Mouse (Mus musculus) stomach, embryonic 16.5 days (tissue): ENCODE measurements at regions not wholly inside any gene's neighbourhood (a gene's known extent, or its start where the extent isn't known, plus 50 kb on each side); places are given as distances from the start of the nearest gene placed in this dataset.

Experiments used
- ATAC-seq: fragments of 200-750 bp; cut with Nextera tagmentation; 2 replicates; pipeline ENCODE4 v1.8.0; 2017; ENCODE audit warnings: moderate number of reproducible peaks, moderate TSS enrichment; ENCODE audit not compliant: insufficient read depth, low FRiP score
- H3K27ac ChIP-seq: fragments of 300-500 bp; sonication (generic); 2 replicates; pipeline ENCODE4 v1.5.1; 2014; ENCODE audit warnings: low read length
- H3K27me3 ChIP-seq: fragments of 300-500 bp; sonication (generic); 2 replicates; pipeline ENCODE4 v1.6.1; 2014; ENCODE audit warnings: low read length, control low read depth, mixed read lengths; ENCODE audit not compliant: control insufficient read depth, insufficient read depth
- H3K36me3 ChIP-seq: fragments of 300-500 bp; sonication (generic); 2 replicates; pipeline ENCODE4 v1.6.1; 2014; ENCODE audit warnings: low read length; ENCODE audit not compliant: control insufficient read depth, insufficient read depth
- H3K4me1 ChIP-seq: fragments of 300-500 bp; sonication (generic); 2 replicates; pipeline ENCODE4 v1.6.1; 2014; ENCODE audit warnings: low read length, control low read depth, mixed read lengths; ENCODE audit not compliant: control insufficient read depth, insufficient read depth
- H3K4me2 ChIP-seq: fragments of 300-500 bp; sonication (generic); 2 replicates; pipeline ENCODE4 v1.6.1; 2014; ENCODE audit warnings: low read depth, low read length, mixed read lengths
- H3K4me3 ChIP-seq: fragments of 300-500 bp; sonication (generic); replicated peaks from 2 replicates; pipeline ENCODE4 v1.5.1; 2014; ENCODE audit warnings: mild to moderate bottlenecking, low read length
- H3K9ac ChIP-seq: fragments of 300-500 bp; sonication (generic); 2 replicates; pipeline ENCODE4 v1.6.1; 2014; ENCODE audit warnings: low read length
- H3K9me3 ChIP-seq: fragments of 300-500 bp; sonication (generic); replicated peaks from 2 replicates; pipeline ENCODE4 v1.6.1; 2016; ENCODE audit warnings: low read length, control low read depth; ENCODE audit not compliant: control insufficient read depth
- WGBS: fragments of 180-500 bp; shearing (Covaris S2); extraction: QIAGEN DNeasy Blood & Tissue Kit; methylation state at CpG from one replicate; pipeline ENCODE4 v1.1.7; 2014; 5-methylcytosine and 5-hydroxymethylcytosine counted together

DNA sequence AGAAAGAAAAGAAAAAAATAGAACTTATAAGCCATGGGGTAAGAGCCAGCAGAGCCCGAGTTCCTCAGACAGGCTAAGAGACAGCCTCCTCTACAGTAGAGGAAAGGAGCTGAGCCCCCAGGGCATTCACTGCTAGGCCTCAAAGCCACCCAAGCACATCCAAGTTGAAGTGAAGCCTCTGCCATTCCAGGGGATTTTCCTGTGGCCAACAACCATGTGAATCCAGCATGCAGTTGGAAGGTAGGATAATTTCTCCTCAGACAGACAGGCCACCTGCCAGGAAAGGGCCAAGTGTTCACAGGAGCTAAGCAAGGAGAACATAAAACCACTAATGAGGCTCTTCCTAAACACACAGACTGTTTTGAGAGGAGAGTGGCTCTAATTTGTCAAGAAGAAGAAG is 199.6 kb upstream of the Cdyl start:
- no peaks in the 10 kb centered on the region for H3K27me3 ChIP-seq
- no peaks in the 10 kb centered on the region for H3K4me1 ChIP-seq
- H3K36me3 ChIP-seq = no peaks in the 10 kb centered on the region
- H3K4me2 ChIP-seq = no peak overlapping the region
- no peak overlapping the region for H3K4me3 ChIP-seq
- no peak overlapping the region for H3K27ac ChIP-seq
- no peak overlapping the region for H3K9ac ChIP-seq
- no peak for ATAC-seq
- H3K9me3 ChIP-seq = no peaks in the 10 kb centered on the region
- 71% methylated on average over 1 of the region's 1 CpGs for WGBS

DNA sequence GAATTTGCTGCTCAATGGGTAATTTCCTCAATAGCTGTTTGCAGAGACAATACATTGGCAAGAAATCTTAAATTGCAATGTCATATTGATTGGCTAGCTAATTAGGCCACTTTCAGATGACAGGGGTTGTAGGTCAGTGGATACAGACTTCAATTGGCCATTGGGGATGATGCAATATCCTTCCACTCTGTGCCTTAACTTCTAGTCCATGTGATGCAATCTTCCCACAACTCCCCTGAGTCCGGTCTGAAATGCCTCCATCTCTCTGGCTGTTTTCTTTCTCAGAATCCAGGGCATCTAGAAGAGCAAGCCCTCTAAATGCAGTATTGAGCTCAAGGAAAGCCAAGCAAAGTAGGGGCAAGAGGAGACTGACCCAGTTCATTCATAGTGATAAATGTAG is 196.4 kb upstream of the Cdyl start:
- no peak overlapping the region for H3K4me2 ChIP-seq
- 76% methylated on average over 1 of the region's 1 CpGs for WGBS

GRCm38 (mm10) chr13:35463850-35464249 is 195.8 kb upstream of the Cdyl start:
- 69% methylated on average over 2 of the region's 2 CpGs for WGBS

More for the DNA sequence above, 196.4 kb upstream of the Cdyl start:
- Histone ChIP-seq H3K4me3 (no peak overlapping the region), H3K4me1 (no peaks in the 10 kb centered on the region), H3K9me3 (no peaks in the 10 kb centered on the region), H3K27ac (no peak overlapping the region), H3K36me3 (no peaks in the 10 kb centered on the region), H3K9ac (no peak overlapping the region), H3K27me3 (no peaks in the 10 kb centered on the region)
- no peak for ATAC-seq

DNA sequence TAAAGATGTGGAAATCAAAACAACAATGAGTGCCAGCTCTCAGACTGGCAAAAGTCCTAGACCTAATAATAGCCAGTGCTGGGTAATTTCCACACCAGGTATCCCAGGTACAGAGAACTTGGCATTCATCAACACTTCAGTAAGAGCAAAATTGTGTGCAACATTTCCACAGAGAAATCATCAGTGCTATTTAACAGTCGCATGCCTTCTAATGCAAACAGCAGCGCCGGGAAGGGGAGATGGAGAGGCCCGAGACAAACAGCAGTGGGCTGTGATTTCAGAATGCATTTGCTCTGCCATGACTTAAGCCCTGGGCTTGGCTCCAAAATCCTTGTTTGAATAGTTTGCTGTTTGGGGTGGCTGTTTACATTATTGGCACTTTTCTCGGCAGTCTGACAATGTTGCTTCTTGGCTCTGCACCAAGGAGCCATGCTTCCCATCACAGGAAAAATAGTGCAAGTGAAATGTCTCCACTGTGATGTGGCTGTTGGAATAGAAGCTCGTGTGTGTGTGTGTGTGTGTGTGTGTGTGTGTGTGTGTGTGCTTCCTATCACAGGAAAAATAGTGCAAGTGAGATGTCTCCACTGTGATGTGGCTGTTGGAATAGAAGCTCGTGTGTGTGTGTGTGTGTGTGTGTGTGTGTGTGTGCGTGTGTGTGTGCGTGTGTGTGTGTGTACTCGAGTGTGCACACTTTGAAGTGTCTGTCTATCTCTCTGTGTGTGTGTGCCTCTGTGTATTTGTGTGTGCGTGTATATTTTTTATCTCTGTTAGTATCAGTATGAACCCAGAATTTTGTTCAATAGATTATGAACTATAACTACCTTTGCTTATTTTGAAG is 190.1 kb upstream of the Cdyl start:
- Histone ChIP-seq H3K9me3 (no peaks in the 10 kb centered on the region), H3K36me3 (no peaks in the 10 kb centered on the region), H3K4me1 (peaks cover 8% of the 10 kb centered on the region), H3K27me3 (no peaks in the 10 kb centered on the region), H3K4me3 (no peak overlapping the region), H3K27ac (0 out of 2 replicates have a peak overlapping the region, but pooled peaks have one; percentile 46), H3K4me2 (no peak overlapping the region), H3K9ac (no peak overlapping the region; the same call in 1 of the 2 replicates)
- 29% methylated on average over 11 of the region's 11 CpGs for WGBS
- ATAC-seq = peak; percentile 87; the same call in 1 of the 2 replicates

More at GRCm38 (mm10) chr13:35463850-35464249, 195.8 kb upstream of the Cdyl start:
- no peak overlapping the region for H3K27ac ChIP-seq
- no peak overlapping the region for H3K9ac ChIP-seq
- H3K4me2 ChIP-seq = no peak overlapping the region
- H3K4me3 ChIP-seq = no peak overlapping the region
- H3K36me3 ChIP-seq = no peaks in the 10 kb centered on the region
- no peaks in the 10 kb centered on the region for H3K9me3 ChIP-seq
- H3K27me3 ChIP-seq = no peaks in the 10 kb centered on the region
- no peak for ATAC-seq
- H3K4me1 ChIP-seq = peaks cover 3% of the 10 kb centered on the region; the same call in 1 of the 2 replicates

DNA sequence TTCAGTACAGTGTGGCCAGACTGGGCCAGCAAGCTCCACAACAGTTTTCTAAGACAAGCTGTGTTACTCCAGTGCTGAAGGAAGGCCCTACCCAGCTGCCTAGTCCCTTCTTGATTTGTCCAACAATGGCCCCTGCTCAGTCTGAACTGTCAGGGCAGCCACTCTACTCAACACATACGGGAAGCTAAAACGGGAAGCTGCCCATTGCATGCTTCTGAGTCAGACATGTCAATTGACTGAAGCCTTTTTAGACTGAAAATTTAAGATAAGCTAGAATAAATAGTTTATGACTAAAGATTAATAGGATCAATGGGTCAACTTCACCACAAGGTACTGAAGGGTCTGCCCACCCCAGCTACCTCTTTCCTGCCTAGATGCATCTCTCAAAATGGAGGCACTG is 181.4 kb upstream of the Cdyl start:
- WGBS = 53% methylated on average over 2 of the region's 2 CpGs
- Histone ChIP-seq H3K9ac (no peak overlapping the region), H3K27ac (no peak overlapping the region), H3K4me2 (no peak overlapping the region), H3K36me3 (no peaks in the 10 kb centered on the region), H3K27me3 (no peaks in the 10 kb centered on the region), H3K4me1 (no peaks in the 10 kb centered on the region), H3K9me3 (no peaks in the 10 kb centered on the region), H3K4me3 (no peak overlapping the region)
- no peak for ATAC-seq

GRCm38 (mm10) chr13:35482340-35482739 is 177.3 kb upstream of the Cdyl start:
- no peaks in the 10 kb centered on the region for H3K9me3 ChIP-seq
- ATAC-seq = no peak
- no peak overlapping the region for H3K4me2 ChIP-seq
- no peak overlapping the region for H3K4me3 ChIP-seq
- no peaks in the 10 kb centered on the region for H3K4me1 ChIP-seq
- no peaks in the 10 kb centered on the region for H3K27me3 ChIP-seq
- H3K9ac ChIP-seq = no peak overlapping the region
- 86% methylated on average over 4 of the region's 4 CpGs for WGBS
- H3K27ac ChIP-seq = no peak overlapping the region
- H3K36me3 ChIP-seq = no peaks in the 10 kb centered on the region

GRCm38 (mm10) chr13:35486125-35486524 is 173.5 kb upstream of the Cdyl start:
- Histone ChIP-seq H3K9me3 (no peaks in the 10 kb centered on the region), H3K9ac (no peak overlapping the region), H3K27ac (no peak overlapping the region), H3K27me3 (no peaks in the 10 kb centered on the region), H3K4me2 (no peak overlapping the region), H3K4me1 (no peaks in the 10 kb centered on the region), H3K4me3 (no peak overlapping the region), H3K36me3 (no peaks in the 10 kb centered on the region)
- peak; percentile 73; the same call in 1 of the 2 replicates for ATAC-seq
- 80% methylated on average over 4 of the region's 4 CpGs for WGBS

DNA sequence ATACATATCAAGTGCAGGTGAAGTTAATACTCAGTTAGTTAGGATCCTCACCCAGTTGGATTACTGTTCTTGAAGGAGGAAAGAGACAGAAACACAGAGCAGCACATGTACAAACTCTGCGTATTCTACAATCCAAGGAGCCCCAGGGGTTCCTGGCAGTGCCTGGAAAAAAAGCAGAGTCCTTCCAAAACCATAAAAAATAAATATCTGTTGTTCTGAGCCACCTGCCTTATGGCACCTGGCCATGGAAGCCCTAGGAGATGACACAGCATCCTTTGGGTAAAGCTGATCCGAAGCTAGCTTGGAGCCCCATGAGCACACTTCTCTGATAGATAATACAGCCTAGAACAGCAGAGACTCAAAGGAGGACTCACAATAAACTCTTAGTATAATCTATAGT is 159.9 kb upstream of the Cdyl start:
- H3K27me3 ChIP-seq = no peaks in the 10 kb centered on the region
- peaks cover 6% of the 10 kb centered on the region; the same call in 1 of the 2 replicates for H3K4me1 ChIP-seq
- H3K27ac ChIP-seq = no peak overlapping the region
- H3K36me3 ChIP-seq = no peaks in the 10 kb centered on the region
- H3K9me3 ChIP-seq = no peaks in the 10 kb centered on the region
- no peak for ATAC-seq
- 74% methylated on average over 2 of the region's 2 CpGs for WGBS
- H3K9ac ChIP-seq = no peak overlapping the region
- no peak overlapping the region for H3K4me2 ChIP-seq
- no peak overlapping the region for H3K4me3 ChIP-seq

GRCm38 (mm10) chr13:35500891-35501290 is 158.7 kb upstream of the Cdyl start:
- H3K9me3 ChIP-seq = no peaks in the 10 kb centered on the region
- H3K36me3 ChIP-seq = no peaks in the 10 kb centered on the region
- no peak overlapping the region for H3K9ac ChIP-seq
- H3K27me3 ChIP-seq = no peaks in the 10 kb centered on the region
- H3K4me2 ChIP-seq = no peak overlapping the region
- ATAC-seq = no peak
- no peak overlapping the region; the same call in 1 of the 2 replicates for H3K27ac ChIP-seq
- no peak overlapping the region for H3K4me3 ChIP-seq
- 48% methylated on average over 5 of the region's 5 CpGs for WGBS
- peaks cover 6% of the 10 kb centered on the region; the same call in 1 of the 2 replicates for H3K4me1 ChIP-seq
